Mouse (Mus musculus): ENCODE data around the gene Gm36864. TPM values are rescaled to one million over a fixed set of nuclear protein-coding genes. Genes with fewer than 3 reads are reported as not detected.
"Not testable (repeated sequence)": the region's sequence is repeated elsewhere in the genome, so short reads cannot be mapped to it uniquely, and the experiment has no call there.

Gm36864 gene
- total RNA-seq, 2 experiments from 2014 or later: not detected

- intact Hi-C loops (cut with DNase I): not testable (repeated sequence)
- DNase-seq (ENCODE audit: extremely low spot score in 1 of 2, low spot score in 2 of 2): peak in 1 of 2 experiments; percentile 44
Measured at GRCm38 (mm10) chr7:44250732-44251275, 14.8 kb downstream of the Gm36864 start.

DNA sequence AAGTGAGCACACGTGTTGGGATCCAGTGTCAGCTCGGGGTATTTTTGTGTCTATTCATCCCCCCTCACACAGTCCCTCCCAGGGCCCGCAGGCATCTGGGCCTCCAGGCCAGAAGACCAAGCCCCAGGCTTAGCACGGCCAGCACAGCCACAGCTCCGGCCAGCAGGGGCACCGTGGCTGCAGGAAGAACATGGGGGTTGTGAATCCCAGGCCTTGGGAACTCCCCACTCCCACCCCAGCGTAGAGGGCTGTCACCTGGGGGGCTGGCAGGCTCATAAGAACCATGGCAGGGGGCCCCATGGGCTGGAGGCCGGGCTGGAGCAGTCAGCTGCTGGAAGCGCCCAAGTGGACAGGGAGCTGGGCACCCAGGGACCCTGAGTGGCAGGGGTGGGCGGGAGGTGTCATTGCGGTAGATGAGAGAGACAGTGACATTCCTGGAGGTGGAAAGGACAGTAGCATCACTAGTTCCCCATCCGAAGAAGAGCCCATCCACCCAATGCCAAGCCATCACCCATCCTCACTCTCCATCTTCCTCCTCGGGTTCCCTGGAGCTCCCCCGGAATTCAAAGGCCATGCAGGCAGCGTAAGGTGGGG is 17.1 kb downstream of the Gm36864 start:
- intact Hi-C loops (cut with DNase I): no loop called here

DNA sequence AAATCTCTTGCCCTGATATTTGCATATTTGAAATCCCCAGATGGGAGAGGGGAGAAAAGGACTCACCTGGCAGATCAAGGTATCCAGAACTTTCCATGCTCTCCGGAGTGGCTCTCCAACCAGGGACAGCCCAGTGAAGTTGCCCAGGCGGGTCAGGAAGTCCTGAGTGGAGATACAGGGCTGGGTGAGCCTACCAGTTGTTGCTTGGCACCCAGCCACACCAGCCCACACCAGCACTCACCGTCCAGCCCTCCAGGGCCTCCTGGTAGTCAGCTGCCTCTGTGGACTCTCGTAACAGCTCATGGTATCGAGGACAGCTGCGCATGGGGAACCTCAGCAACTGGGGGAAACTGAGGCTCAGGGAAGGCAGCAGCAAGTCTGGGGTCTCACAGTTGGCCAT is 19.0 kb downstream of the Gm36864 start:
- intact Hi-C loops (cut with DNase I): no loop called here
- DNase-seq (ENCODE audit: extremely low spot score in 1 of 2, low spot score in 2 of 2): no peak

More for the DNA sequence above, 17.1 kb downstream of the Gm36864 start:
- DNase-seq (ENCODE audit: extremely low spot score in 1 of 2, low spot score in 2 of 2): peak in 1 of 2 experiments; percentile 44

DNA sequence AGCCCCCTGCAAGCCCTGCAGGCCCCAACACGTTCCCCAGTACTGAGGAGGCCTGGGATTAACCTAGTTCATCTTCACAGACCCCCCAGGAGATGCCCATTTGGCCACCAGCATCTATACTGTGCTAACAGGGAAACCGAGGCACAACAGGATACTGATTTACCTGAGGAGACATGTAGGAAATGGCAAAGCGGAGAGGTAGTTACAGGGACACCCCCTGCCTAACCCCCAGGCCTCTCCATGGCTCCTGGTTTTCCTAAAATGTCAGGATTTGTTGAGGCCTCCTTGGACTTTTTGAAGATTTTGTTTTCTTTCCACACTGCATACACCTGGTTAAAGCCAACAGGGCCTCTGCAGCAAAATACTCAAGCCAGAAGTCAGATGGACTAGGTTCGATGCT is 21.3 kb downstream of the Gm36864 start, which contains the start of gene Acp4:
TSS of gene Acp4 (minus strand) at position 101 of the 400 bp plus-strand sequence.
- DNase-seq (ENCODE audit: extremely low spot score in 1 of 2, low spot score in 2 of 2): no peak
- intact Hi-C loops (cut with DNase I): no loop called here

DNA sequence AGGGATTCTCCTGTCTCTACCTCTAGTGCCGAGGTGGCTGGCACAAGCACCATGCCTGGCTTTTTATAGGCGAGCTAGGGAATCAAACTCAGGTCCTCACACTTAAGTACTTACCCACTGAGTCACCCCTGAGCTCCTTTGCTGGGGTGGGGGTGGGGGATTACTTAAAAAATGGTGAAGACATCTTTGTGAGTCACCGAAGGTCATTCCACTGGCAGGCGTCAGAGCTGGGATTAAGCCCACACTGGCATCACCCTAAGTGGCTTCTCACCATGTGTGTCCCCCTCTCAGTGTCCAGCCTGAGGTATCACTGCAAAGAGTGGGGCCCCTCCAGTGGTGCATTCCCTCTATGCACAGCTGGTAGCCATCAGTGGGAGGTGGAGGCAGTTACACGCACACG is 24.4 kb downstream of the Gm36864 start:
- DNase-seq (ENCODE audit: extremely low spot score in 1 of 2, low spot score in 2 of 2): no peak
- intact Hi-C loops (cut with DNase I): loop anchor here (5.0 kb wide), 1 partner anchor 222 kb away; no protein-coding TSS in a partner anchor

- no peak for DNase-seq (ENCODE audit: extremely low spot score in 1 of 2, low spot score in 2 of 2)
- intact Hi-C loops (cut with DNase I): loop anchor here (5.0 kb wide), 1 partner anchor 221 kb away; no protein-coding TSS in a partner anchor
Measured at GRCm38 (mm10) chr7:44261147-44261546, 25.2 kb downstream of the Gm36864 start, which contains the start of gene Gm15517. TSS of gene Gm15517 (plus strand) at chr7:44261447.

- intact Hi-C loops (cut with DNase I): loop anchor here (2.0 to 5.0 kb wide), 2 partner anchors 88 to 219 kb away; no protein-coding TSS in a partner anchor
- DNase-seq (ENCODE audit: extremely low spot score in 1 of 2, low spot score in 2 of 2): peak; percentile 90 to 93
Measured at GRCm38 (mm10) chr7:44262791-44263643, 27.0 kb downstream of the Gm36864 start.

DNA sequence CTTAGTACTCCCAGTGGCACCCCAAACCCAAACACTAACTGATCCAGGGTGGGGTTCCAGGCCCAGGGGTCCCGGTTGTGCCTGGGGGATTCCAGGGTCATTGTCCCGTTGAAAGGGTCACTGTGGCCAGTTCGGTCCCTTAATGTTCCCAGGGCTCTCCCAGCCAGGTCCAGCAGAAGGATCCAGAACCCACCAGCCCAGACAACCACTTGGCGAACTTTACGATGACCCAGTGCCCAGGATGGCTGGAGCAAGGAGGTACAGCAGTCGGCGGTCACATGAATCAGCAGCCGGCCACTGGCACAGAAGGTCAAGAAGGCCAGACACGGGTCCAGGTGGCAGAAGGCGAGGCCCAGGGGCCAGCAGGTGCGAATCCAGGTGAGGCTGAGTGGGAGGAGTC is 32.1 kb downstream of the Gm36864 start:
- DNase-seq (ENCODE audit: extremely low spot score in 1 of 2, low spot score in 2 of 2): no peak
- intact Hi-C loops (cut with DNase I): loop anchor here (5.0 kb wide), 1 partner anchor 39 kb away; the partner anchor contains the start of gene Clec11a

- DNase-seq (ENCODE audit: extremely low spot score in 1 of 2, low spot score in 2 of 2): no peak
- intact Hi-C loops (cut with DNase I): loop anchor here (5.0 kb wide), 1 partner anchor 38 kb away; the partner anchor contains the start of gene Clec11a
Measured at GRCm38 (mm10) chr7:44269397-44269796, 33.4 kb downstream of the Gm36864 start.

- intact Hi-C loops (cut with DNase I): no loop called here
- DNase-seq (ENCODE audit: extremely low spot score in 1 of 2, low spot score in 2 of 2): no peak
Measured at GRCm38 (mm10) chr7:44271309-44271708, 35.3 kb downstream of the Gm36864 start.

DNA sequence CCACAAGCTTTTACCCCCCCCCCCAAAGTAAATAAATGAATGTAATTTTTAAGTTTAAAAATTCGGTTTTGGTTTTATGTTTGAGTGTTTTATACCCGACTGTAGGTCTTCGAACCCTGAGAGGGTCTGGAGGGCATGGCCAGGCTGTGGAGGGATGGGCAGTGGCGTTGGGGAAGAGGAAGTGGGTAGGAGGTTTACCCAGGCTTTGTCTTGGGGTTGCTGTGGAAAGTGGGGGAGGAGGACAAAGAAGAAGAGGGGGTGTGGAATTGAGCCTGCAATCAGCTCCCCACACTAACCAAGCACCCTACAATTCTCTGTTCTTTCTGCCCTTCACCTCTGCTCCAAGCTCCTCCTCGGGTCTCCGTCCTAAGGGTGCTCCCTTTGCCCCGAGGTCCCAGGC is 36.6 kb downstream of the Gm36864 start:
- intact Hi-C loops (cut with DNase I): no loop called here
- no peak for DNase-seq (ENCODE audit: extremely low spot score in 1 of 2, low spot score in 2 of 2)

GRCm38 (mm10) chr7:44273446-44273845 is 37.5 kb downstream of the Gm36864 start:
- intact Hi-C loops (cut with DNase I): no loop called here
- DNase-seq (ENCODE audit: extremely low spot score in 1 of 2, low spot score in 2 of 2): no peak

GRCm38 (mm10) chr7:44274096-44274495 is 38.1 kb downstream of the Gm36864 start:
- no peak for DNase-seq (ENCODE audit: extremely low spot score in 1 of 2, low spot score in 2 of 2)
- intact Hi-C loops (cut with DNase I): no loop called here

DNA sequence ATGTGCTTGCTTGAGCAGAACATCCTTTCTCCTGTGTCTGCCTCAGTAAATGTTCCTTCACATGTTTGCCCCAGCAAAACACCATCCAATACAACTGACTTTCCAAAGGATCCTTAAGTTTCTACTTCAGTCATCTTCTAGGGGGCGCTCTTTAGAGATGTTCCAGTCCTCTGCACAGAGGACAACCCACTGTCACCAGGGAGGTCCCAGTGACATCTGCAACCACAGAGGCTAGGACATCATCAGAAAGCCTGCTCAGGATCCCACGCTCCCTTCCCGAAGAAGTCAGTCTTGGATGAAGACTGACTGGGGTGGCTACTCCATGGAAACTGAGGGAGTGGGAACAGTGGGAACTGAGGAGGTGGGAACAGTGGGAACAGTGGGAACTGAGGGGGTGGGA is 39.6 kb downstream of the Gm36864 start:
- DNase-seq (ENCODE audit: extremely low spot score in 1 of 2, low spot score in 2 of 2): no peak
- intact Hi-C loops (cut with DNase I): no loop called here

- intact Hi-C loops (cut with DNase I): no loop called here
- no peak for DNase-seq (ENCODE audit: extremely low spot score in 1 of 2, low spot score in 2 of 2)
Measured at GRCm38 (mm10) chr7:44276461-44277249, 40.7 kb downstream of the Gm36864 start.

DNA sequence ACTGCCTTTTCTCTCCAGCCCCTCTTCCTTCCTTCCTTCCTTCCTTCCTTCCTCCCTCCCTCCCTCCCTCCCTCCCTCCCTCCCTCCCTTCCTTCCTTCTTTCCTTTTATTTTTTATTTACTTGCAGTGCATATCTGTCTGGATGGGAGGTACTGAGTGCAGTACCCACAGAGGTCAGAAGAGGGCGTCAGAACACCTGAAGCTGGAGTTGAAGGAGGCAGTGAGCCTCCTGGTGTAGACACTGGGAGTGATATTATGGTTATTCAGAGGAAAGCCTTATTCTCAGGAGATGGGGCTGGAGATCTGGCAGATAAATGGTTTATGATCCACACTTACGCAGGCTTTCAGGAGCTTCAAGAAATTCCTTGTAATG is 41.3 kb downstream of the Gm36864 start:
- intact Hi-C loops (cut with DNase I): no loop called here
- no peak for DNase-seq (ENCODE audit: extremely low spot score in 1 of 2, low spot score in 2 of 2)

DNA sequence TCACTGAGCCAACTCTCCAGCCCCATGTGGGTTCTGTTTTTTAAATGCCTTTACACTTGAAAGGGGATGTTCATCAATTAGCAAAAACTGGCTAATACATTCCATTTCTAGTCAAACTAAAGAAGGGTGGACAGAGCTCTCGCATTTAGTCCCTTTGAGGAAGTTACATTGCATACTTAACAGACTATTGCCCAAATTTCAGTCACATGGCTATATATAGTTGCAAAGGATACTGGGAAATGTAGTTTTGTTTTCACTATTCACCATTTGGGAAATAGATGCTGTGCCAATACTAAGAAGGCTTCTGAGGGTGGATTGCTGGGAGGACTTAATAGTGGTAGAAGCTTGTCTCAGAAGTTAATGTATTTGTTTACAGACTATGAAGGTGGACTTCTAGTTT is 45.0 kb downstream of the Gm36864 start:
- no peak for DNase-seq (ENCODE audit: extremely low spot score in 1 of 2, low spot score in 2 of 2)

GRCm38 (mm10) chr7:44281586-44281985 is 45.6 kb downstream of the Gm36864 start:
- DNase-seq (ENCODE audit: extremely low spot score in 1 of 2, low spot score in 2 of 2): no peak
- intact Hi-C loops (cut with DNase I): no loop called here

More for the DNA sequence above, 45.0 kb downstream of the Gm36864 start:
- intact Hi-C loops (cut with DNase I): no loop called here

- intact Hi-C loops (cut with DNase I): no loop called here
- DNase-seq (ENCODE audit: extremely low spot score in 1 of 2, low spot score in 2 of 2): no peak
Measured at GRCm38 (mm10) chr7:44287760-44288159, 51.8 kb downstream of the Gm36864 start.

Measured in left cerebral cortex, postnatal 10 days (tissue).